Mouse (Mus musculus): ENCODE data around the gene Col6a3. TPM values are rescaled to one million over a fixed set of nuclear protein-coding genes. Genes with fewer than 3 reads are reported as not detected.

The Col6a3 gene
- polyA plus RNA-seq, 1 experiment, result 71.8 TPM

- TF ChIP-seq CTCF (IDR thresholded peaks at IDR 0.05; ENCODE audit: insufficient read depth, low read length), result no peak
- no peak for TF ChIP-seq POLR2A (IDR thresholded peaks at IDR 0.05; ENCODE audit: borderline replicate concordance, extremely low read depth, low read depth, low read length)
- WGBS, result 87% methylated on average over 4 of the region's 4 CpGs
These were observed 40.7 kb downstream of the Col6a3 start for GRCm38 (mm10) chr1:90803104-90803503.

DNA sequence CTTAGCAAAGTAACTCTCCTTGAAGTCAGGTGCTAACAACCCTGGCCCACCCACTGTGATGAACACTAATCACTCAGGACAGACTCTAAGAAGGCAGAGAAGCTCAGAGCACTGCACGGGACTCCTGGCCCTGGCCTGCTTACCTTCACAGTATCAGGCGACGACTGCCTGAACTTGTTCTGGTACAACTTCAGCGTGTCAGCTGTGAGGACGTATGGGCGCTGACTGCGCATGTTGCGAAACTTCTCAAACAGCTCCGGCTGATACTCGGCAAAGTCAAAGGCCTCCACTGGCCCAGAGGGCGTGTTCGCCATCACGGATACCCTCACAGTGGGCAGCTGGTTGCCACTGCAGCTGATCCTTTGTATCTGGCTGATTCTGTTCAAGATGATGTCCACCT lies 42.7 kb downstream of the Col6a3 start:
- H3K4me1 ChIP-seq (ENCODE audit: control insufficient read depth, insufficient read depth, low read length), result no peaks in the 10 kb centered on the region
- WGBS, result 62% methylated on average over 13 of the region's 13 CpGs
- H3K4me3 ChIP-seq (replicated peaks; ENCODE audit: extremely low read depth, low read depth, low read length), result no peak overlapping the region
- DNase-seq, result peak; percentile 8
- no peak for TF ChIP-seq POLR2A (IDR thresholded peaks at IDR 0.05; ENCODE audit: borderline replicate concordance, extremely low read depth, low read depth, low read length)
- no peak for TF ChIP-seq CTCF (IDR thresholded peaks at IDR 0.05; ENCODE audit: insufficient read depth, low read length)

More at GRCm38 (mm10) chr1:90803104-90803503, 40.7 kb downstream of the Col6a3 start:
- no peaks in the 10 kb centered on the region for H3K4me1 ChIP-seq (ENCODE audit: control insufficient read depth, insufficient read depth, low read length)
- DNase-seq, result no peak
- H3K4me3 ChIP-seq (replicated peaks; ENCODE audit: extremely low read depth, low read depth, low read length), result no peak overlapping the region

GRCm38 (mm10) chr1:90800466-90800865 lies 43.3 kb downstream of the Col6a3 start:
- WGBS, result 70% methylated on average over 3 of the region's 3 CpGs
- H3K4me3 ChIP-seq (replicated peaks; ENCODE audit: extremely low read depth, low read depth, low read length), result no peak overlapping the region
- DNase-seq, result no peak

DNA sequence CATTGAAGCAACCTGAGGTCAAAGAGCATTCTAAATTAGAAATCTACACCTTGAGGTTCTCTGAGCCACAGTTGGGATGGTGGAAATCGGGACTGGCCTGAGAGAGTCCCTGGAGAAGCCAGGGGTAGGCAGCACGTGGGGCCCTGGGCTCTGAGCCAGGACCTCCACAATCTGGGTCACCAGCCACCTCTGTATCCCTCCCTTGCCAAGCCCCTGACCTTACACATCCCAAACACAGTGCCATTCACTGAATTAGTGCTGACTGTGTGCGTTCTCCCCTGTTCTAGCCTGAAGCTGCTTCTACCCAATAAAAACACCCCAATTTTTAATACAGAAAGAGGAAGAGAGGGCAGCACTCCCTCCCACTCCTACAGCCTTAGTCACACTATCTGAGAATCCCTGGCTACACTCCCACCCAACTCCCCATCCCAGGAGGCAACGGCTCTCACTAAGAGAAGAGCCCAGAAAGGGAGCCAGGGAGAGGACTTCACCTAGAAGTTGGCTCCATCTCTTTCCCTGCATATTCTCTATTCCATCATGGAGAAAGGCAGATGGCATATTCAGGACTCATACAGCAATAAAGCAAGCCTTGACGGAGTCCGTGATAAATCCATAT lies 46.4 kb downstream of the Col6a3 start:
- TF ChIP-seq CTCF (IDR thresholded peaks at IDR 0.05; ENCODE audit: insufficient read depth, low read length), result no peak
- TF ChIP-seq POLR2A (IDR thresholded peaks at IDR 0.05; ENCODE audit: borderline replicate concordance, extremely low read depth, low read depth, low read length), result no peak
- H3K4me1 ChIP-seq (ENCODE audit: control insufficient read depth, insufficient read depth, low read length), result no peaks in the 10 kb centered on the region
- H3K4me3 ChIP-seq (replicated peaks; ENCODE audit: extremely low read depth, low read depth, low read length), result no peak overlapping the region
- WGBS, result 69% methylated on average over 6 of the region's 6 CpGs
- DNase-seq, result no peak

More at GRCm38 (mm10) chr1:90800466-90800865, 43.3 kb downstream of the Col6a3 start:
- TF ChIP-seq POLR2A (IDR thresholded peaks at IDR 0.05; ENCODE audit: borderline replicate concordance, extremely low read depth, low read depth, low read length) (no peak), CTCF (IDR thresholded peaks at IDR 0.05; ENCODE audit: insufficient read depth, low read length) (no peak)
- no peaks in the 10 kb centered on the region for H3K4me1 ChIP-seq (ENCODE audit: control insufficient read depth, insufficient read depth, low read length)

DNA sequence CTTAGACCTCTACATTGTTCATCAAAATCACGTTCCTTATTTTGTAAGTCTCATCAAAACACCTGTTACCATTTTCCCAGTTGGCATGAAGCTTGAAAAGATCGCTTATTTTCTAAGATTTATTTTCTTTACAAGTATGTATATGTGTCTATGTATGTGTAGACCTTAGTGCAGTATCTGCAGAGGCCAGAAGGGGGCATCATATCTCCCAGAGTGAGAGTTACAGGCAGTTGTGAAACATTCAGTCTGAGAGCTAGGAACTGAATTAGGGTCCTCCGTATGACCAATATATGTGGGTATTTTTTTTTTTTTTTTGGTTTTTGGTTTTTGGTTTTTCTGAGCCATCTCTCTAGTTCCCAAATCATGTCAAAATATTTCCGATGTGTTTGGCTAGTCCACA lies 50.4 kb downstream of the Col6a3 start:
- TF ChIP-seq CTCF (IDR thresholded peaks at IDR 0.05; ENCODE audit: insufficient read depth, low read length) (no peak), POLR2A (IDR thresholded peaks at IDR 0.05; ENCODE audit: borderline replicate concordance, extremely low read depth, low read depth, low read length) (no peak)
- no peak overlapping the region for H3K4me3 ChIP-seq (replicated peaks; ENCODE audit: extremely low read depth, low read depth, low read length)
- no peak for DNase-seq
- H3K4me1 ChIP-seq (ENCODE audit: control insufficient read depth, insufficient read depth, low read length), result no peaks in the 10 kb centered on the region
- WGBS, result 91% methylated on average over 4 of the region's 4 CpGs

- Histone ChIP-seq H3K4me3 (replicated peaks; ENCODE audit: extremely low read depth, low read depth, low read length) (no peak overlapping the region), H3K4me1 (ENCODE audit: control insufficient read depth, insufficient read depth, low read length) (no peaks in the 10 kb centered on the region)
- 82% methylated on average over 4 of the region's 4 CpGs for WGBS
- no peak for DNase-seq
- TF ChIP-seq CTCF (IDR thresholded peaks at IDR 0.05; ENCODE audit: insufficient read depth, low read length) (no peak), POLR2A (IDR thresholded peaks at IDR 0.05; ENCODE audit: borderline replicate concordance, extremely low read depth, low read depth, low read length) (no peak)
These were observed 52.8 kb downstream of the Col6a3 start for GRCm38 (mm10) chr1:90790925-90791324.

DNA sequence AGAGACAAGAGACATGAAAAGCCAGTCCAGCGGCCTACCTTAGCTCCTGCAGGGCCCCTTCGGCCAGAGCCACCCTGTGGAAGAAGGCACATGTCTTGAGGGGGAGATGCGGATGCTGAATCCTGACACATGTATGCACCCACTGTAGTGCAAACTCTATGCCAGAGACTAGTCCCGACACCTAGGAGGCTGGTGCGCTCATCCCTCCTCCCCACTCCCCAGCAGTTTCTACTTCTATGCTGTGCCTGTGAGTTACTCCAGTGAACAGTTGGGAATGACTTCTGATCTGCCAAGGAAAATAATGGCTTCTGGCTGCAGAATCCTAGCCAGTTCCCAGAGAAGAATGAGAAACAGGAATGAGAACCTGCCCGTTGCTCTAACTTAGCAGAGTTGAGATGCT lies 54.3 kb downstream of the Col6a3 start:
- no peak for TF ChIP-seq POLR2A (IDR thresholded peaks at IDR 0.05; ENCODE audit: borderline replicate concordance, extremely low read depth, low read depth, low read length)
- TF ChIP-seq CTCF (IDR thresholded peaks at IDR 0.05; ENCODE audit: insufficient read depth, low read length), result no peak
- no peak overlapping the region for H3K4me3 ChIP-seq (replicated peaks; ENCODE audit: extremely low read depth, low read depth, low read length)
- no peak for DNase-seq
- no peaks in the 10 kb centered on the region for H3K4me1 ChIP-seq (ENCODE audit: control insufficient read depth, insufficient read depth, low read length)
- 80% methylated on average over 6 of the region's 6 CpGs for WGBS

DNA sequence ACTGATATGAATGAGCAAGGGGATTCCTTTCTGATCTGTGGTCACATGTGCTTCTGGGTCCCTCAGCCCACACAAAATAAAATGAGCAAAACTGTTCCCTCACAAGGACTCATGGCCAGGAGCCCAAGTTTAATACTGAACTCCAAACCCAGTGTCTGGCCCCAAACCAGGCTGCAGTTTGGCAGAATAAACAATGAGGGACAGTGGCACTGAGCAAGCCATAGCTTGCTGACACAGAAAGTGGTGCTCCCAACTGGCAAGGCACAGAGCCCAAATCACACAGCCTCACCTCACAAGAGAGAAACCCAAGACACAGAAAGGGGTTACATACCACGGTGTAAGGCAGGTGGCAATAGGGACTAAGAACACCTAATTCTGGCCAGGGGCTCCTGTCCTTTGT lies 63.3 kb downstream of the Col6a3 start:
- no peaks in the 10 kb centered on the region for H3K4me1 ChIP-seq (ENCODE audit: control insufficient read depth, insufficient read depth, low read length)
- WGBS, result 83% methylated on average over 1 of the region's 1 CpGs
- no peak for TF ChIP-seq POLR2A (IDR thresholded peaks at IDR 0.05; ENCODE audit: borderline replicate concordance, extremely low read depth, low read depth, low read length)
- TF ChIP-seq CTCF (IDR thresholded peaks at IDR 0.05; ENCODE audit: insufficient read depth, low read length), result no peak
- no peak for DNase-seq
- no peak overlapping the region for H3K4me3 ChIP-seq (replicated peaks; ENCODE audit: extremely low read depth, low read depth, low read length)

GRCm38 (mm10) chr1:90779072-90779471 lies 64.7 kb downstream of the Col6a3 start:
- Histone ChIP-seq H3K4me1 (ENCODE audit: control insufficient read depth, insufficient read depth, low read length) (no peaks in the 10 kb centered on the region), H3K4me3 (replicated peaks; ENCODE audit: extremely low read depth, low read depth, low read length) (no peak overlapping the region)
- no peak for TF ChIP-seq CTCF (IDR thresholded peaks at IDR 0.05; ENCODE audit: insufficient read depth, low read length)
- no peak for TF ChIP-seq POLR2A (IDR thresholded peaks at IDR 0.05; ENCODE audit: borderline replicate concordance, extremely low read depth, low read depth, low read length)
- DNase-seq, result no peak
- whole genome bisulfite sequencing, result 77% methylated on average over 7 of the region's 7 CpGs

- Histone ChIP-seq H3K4me3 (replicated peaks; ENCODE audit: extremely low read depth, low read depth, low read length) (no peak overlapping the region), H3K4me1 (ENCODE audit: control insufficient read depth, insufficient read depth, low read length) (no peaks in the 10 kb centered on the region)
- no peak for TF ChIP-seq POLR2A (IDR thresholded peaks at IDR 0.05; ENCODE audit: borderline replicate concordance, extremely low read depth, low read depth, low read length)
- WGBS, result 30% methylated on average over 10 of the region's 10 CpGs
- no peak for DNase-seq
These were observed 68.1 kb downstream of the Col6a3 start for GRCm38 (mm10) chr1:90775477-90776241.

Data from lung, adult 2 months (tissue).